In genomic region chr19:5001666-5002406, GRCm38 (mm10) we compare ENCODE assay signal across 8 mouse cellular contexts. TPM values are rescaled to one million over a fixed set of nuclear protein-coding genes. Genes with fewer than 3 reads are reported as not detected.
A peak's percentile ranks its signal among the peaks of the same experiment; 100 is the strongest.
DNase-seq lines count a peak whose midpoint lies in the region; ATAC-seq lines count a peak whose summit lies in the region.

No protein-coding gene starts in this region.

- peak; percentile 79 to 92 for DNase-seq in adrenal gland, adult (ENCODE audit: inconsistent age in 2 of 2, low spot score in 1 of 2)
- peak; percentile 92 for DNase-seq in embryo, embryonic 10.5 days (ENCODE audit: low spot score)
- peak; percentile 57 to 64 for DNase-seq in gastrocnemius, postnatal 36 days
- peak; percentile 96 to 99 for DNase-seq in left cerebral cortex, postnatal 25 days (ENCODE audit: low spot score in 2 of 2)
- peak; percentile 98 for DNase-seq in midbrain, embryonic 11.5 days (ENCODE audit: low spot score, missing footprints)
- peak; percentile 84 for DNase-seq in right cerebral cortex, postnatal 4 days
- DNase-seq in urinary bladder, postnatal 4 days (ENCODE audit: low spot score in 2 of 2), result peak; percentile 61 to 76

- H3K9ac ChIP-seq in intestine, embryonic 16.5 days (ENCODE audit: low read depth, low read length), result peak overlapping the region; percentile 30; the same call in 1 of the 2 replicates
- H3K9ac ChIP-seq in midbrain, embryonic 11.5 days (ENCODE audit: low read length), result peak overlapping the region; percentile 47

- H3K4me1 ChIP-seq in intestine, embryonic 16.5 days (ENCODE audit: control insufficient read depth, insufficient read depth, low read length), result 0 out of 2 replicates have a peak, but pooled peaks cover 4% of the 10 kb centered on the region
- peaks cover 9% of the 10 kb centered on the region for H3K4me1 ChIP-seq in midbrain, embryonic 11.5 days (ENCODE audit: control insufficient read depth, insufficient read depth, low read length)

- peak overlapping the region; percentile 29 for H3K4me3 ChIP-seq in intestine, embryonic 16.5 days (ENCODE audit: low read length)
- H3K4me3 ChIP-seq in midbrain, embryonic 11.5 days (ENCODE audit: low read depth, low read length), result peak overlapping the region; percentile 21; the same call in 1 of the 2 replicates

- peak overlapping the region; percentile 35 for H3K4me2 ChIP-seq in intestine, embryonic 16.5 days (ENCODE audit: low read depth, low read length)
- peak overlapping the region; percentile 59 for H3K4me2 ChIP-seq in midbrain, embryonic 11.5 days

- H3K27ac ChIP-seq in intestine, embryonic 16.5 days (ENCODE audit: low read length), result no peak overlapping the region
- peak overlapping the region; percentile 57 for H3K27ac ChIP-seq in midbrain, embryonic 11.5 days (ENCODE audit: low read depth, low read length)

- 1% methylated on average over 39 of the region's 39 CpGs for WGBS in intestine, embryonic 16.5 days
- WGBS in midbrain, embryonic 11.5 days, result under 1% methylated on average over 39 of the region's 39 CpGs

- intact Hi-C loops in gastrocnemius, postnatal 36 days (cut with DNase I), result loop anchor here (1.0 to 10.0 kb wide), 2 partner anchors 21 to 247 kb away; partner anchors contain the start of gene Rbm4b
- intact Hi-C loops in left cerebral cortex, postnatal 25 days (cut with DNase I), result loop anchor here (1.0 to 5.0 kb wide), 3 partner anchors 12 to 40 kb away; partner anchors contain the start of genes Mrpl11 and Npas4

- H3K36me3 ChIP-seq in intestine, embryonic 16.5 days (ENCODE audit: control insufficient read depth, insufficient read depth, low read length), result no peaks in the 10 kb centered on the region
- H3K36me3 ChIP-seq in midbrain, embryonic 11.5 days (ENCODE audit: control insufficient read depth, insufficient read depth, low read length), result no peaks in the 10 kb centered on the region

- H3K9me3 ChIP-seq in intestine, embryonic 16.5 days (ENCODE audit: control insufficient read depth, low read length), result no peaks in the 10 kb centered on the region
- H3K9me3 ChIP-seq in midbrain, embryonic 11.5 days (ENCODE audit: control insufficient read depth, low read length), result no peaks in the 10 kb centered on the region

- peak; percentile 91 for ATAC-seq in intestine, embryonic 16.5 days
- ATAC-seq in midbrain, embryonic 11.5 days (ENCODE audit: low FRiP score), result peak; percentile 98

- H3K27me3 ChIP-seq in intestine, embryonic 16.5 days (replicated peaks; ENCODE audit: control insufficient read depth, insufficient read depth, low read length), result no peaks in the 10 kb centered on the region
- no peaks in the 10 kb centered on the region for H3K27me3 ChIP-seq in midbrain, embryonic 11.5 days (ENCODE audit: control insufficient read depth, insufficient read depth, low read length)

RNA-seq across cellular contexts. Expression of gene Npas4, which starts 11.7 kb away (rescaled TPM):
- under 1 TPM in 1 of 2 experiments, not detected in 1; 0.07 TPM for total RNA-seq in gastrocnemius, postnatal 36 days (2021)
- polyA plus RNA-seq in intestine, embryonic 16.5 days (2015; fragmentation: Nextera tagmentation; extraction: Ambion mirVana), result 0.13 and 0.22 TPM in 2 replicates
- total RNA-seq in left cerebral cortex, postnatal 25 days (2021), result 10 to 100 TPM; 12.4 to 24.4 TPM
- 0.04 TPM in 1 of 2 replicates, not detected in the other for polyA plus RNA-seq in midbrain, embryonic 11.5 days (2014; fragmentation: Nextera tagmentation; extraction: Ambion mirVana)

RNA-seq across cellular contexts. Expression of gene Slc29a2, which starts 21.8 kb away (rescaled TPM):
- 1 to 10 TPM; 5.9 to 6.9 TPM for total RNA-seq in gastrocnemius, postnatal 36 days (2021)
- polyA plus RNA-seq in intestine, embryonic 16.5 days (2015; fragmentation: Nextera tagmentation; extraction: Ambion mirVana), result 4.5 and 5.4 TPM in 2 replicates
- total RNA-seq in left cerebral cortex, postnatal 25 days (2021), result 10 to 100 TPM; 14.1 to 15.0 TPM
- 4.2 TPM in 2 replicates for polyA plus RNA-seq in midbrain, embryonic 11.5 days (2014; fragmentation: Nextera tagmentation; extraction: Ambion mirVana)

RNA-seq across cellular contexts. Expression of gene B4gat1, which starts 36.8 kb away (rescaled TPM):
- total RNA-seq in gastrocnemius, postnatal 36 days (2021), result 10 to 100 TPM; 20.5 to 20.8 TPM
- 34.2 and 39.3 TPM in 2 replicates for polyA plus RNA-seq in intestine, embryonic 16.5 days (2015; fragmentation: Nextera tagmentation; extraction: Ambion mirVana)
- 100 to 1,000 TPM; 126 to 132 TPM for total RNA-seq in left cerebral cortex, postnatal 25 days (2021)
- polyA plus RNA-seq in midbrain, embryonic 11.5 days (2014; fragmentation: Nextera tagmentation; extraction: Ambion mirVana), result 40.1 and 41.7 TPM in 2 replicates

RNA-seq across cellular contexts. Expression of gene AC124502.3, which starts 36.9 kb away (rescaled TPM):
- under 1 TPM; 0.87 to 0.96 TPM for total RNA-seq in gastrocnemius, postnatal 36 days (2021)
- polyA plus RNA-seq in intestine, embryonic 16.5 days (2015; fragmentation: Nextera tagmentation; extraction: Ambion mirVana), result 0.92 and 1.5 TPM in 2 replicates
- total RNA-seq in left cerebral cortex, postnatal 25 days (2021), result 1 to 10 TPM; 3.6 to 5.2 TPM
- polyA plus RNA-seq in midbrain, embryonic 11.5 days (2014; fragmentation: Nextera tagmentation; extraction: Ambion mirVana), result 1.6 TPM in 2 replicates

RNA-seq across cellular contexts. Expression of gene Brms1, which starts 39.3 kb away (rescaled TPM):
- 10 to 100 TPM; 11.5 to 14.1 TPM for total RNA-seq in gastrocnemius, postnatal 36 days (2021)
- polyA plus RNA-seq in intestine, embryonic 16.5 days (2015; fragmentation: Nextera tagmentation; extraction: Ambion mirVana), result 43.7 and 44.1 TPM in 2 replicates
- 10 to 100 TPM; 20.2 to 23.6 TPM for total RNA-seq in left cerebral cortex, postnatal 25 days (2021)
- 66.1 and 68.4 TPM in 2 replicates for polyA plus RNA-seq in midbrain, embryonic 11.5 days (2014; fragmentation: Nextera tagmentation; extraction: Ambion mirVana)

Comparison
In these comparisons a context has a peak if more than half of its experiments do, and no peak if none do; other contexts are left out.
1. RNA of gene Npas4, which starts 11.7 kb away (total RNA-seq): 12.4 to 24.4 TPM in left cerebral cortex, postnatal 25 days; 0.07 TPM in gastrocnemius, postnatal 36 days; every median in the first group is over 10 times any median in the second.
2. RNA of gene B4gat1, which starts 36.8 kb away (total RNA-seq): 126 to 132 TPM in left cerebral cortex, postnatal 25 days; 20.5 to 20.8 TPM in gastrocnemius, postnatal 36 days; every median in the first group is over 4 times any median in the second.
3. Peak in every context shown above with its lines, with median percentiles within 50 percentile points of each other: DNase-seq.